Mouse (Mus musculus): ENCODE measurements around the gene Ppan. TPM values are rescaled to one million over a fixed set of nuclear protein-coding genes. Genes with fewer than 3 reads are reported as not detected.

Gene Ppan
- polyA plus RNA-seq, 1 experiment from 2014 or later: 57.1 TPM

DNA sequence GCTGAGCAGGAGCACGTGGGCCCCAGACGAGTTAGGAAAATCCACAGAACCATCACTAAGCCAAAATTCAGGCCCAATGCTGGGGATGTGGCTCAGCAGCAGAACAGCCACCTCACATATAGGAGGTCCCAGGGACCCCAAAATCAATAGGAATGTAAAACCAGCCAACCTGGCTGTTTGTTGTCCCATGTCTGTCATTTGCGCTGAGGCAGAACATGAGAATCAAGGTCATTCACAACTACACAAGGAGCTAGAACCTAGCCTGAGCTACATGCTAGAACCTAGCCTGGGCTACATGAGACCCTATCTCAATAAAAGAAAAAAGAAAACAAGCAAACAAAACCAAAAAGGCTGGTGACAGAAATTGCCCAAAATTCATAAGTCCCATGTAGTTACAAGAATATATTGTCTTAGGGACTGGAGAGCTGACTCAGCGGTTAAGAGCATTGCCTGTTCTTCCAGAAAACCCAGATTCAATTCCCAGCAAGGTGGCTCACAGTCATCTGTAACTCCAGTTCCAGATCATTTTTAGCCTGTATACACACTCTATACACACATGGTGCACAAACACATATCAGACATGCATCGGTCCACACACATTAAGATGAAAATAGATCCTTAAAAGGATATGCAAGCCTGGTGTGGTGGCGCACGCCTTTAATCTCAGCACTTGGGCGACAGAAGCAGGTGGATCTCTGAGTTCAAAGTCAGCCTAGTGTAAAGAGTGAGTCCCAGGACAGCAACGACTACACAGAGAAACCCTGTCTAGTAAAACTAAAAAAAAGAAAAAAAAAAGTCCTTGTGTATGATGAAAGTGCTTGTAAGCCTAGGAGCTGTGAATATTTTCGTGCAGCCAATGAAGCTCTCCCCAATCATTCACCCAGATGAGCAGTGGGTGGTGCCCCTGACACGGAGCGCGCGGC, 10.6 kb upstream of the Ppan start:
- 36% methylated on average over 14 of the region's 14 CpGs for WGBS
- no peaks in the 10 kb centered on the region for H3K27me3 ChIP-seq (ENCODE audit: control insufficient read depth, insufficient read depth, low read length)
- peak overlapping the region; percentile 59 for H3K9ac ChIP-seq (ENCODE audit: low read length)
- H3K27ac ChIP-seq (ENCODE audit: low read depth, low read length): no peak overlapping the region
- peak overlapping the region; percentile 40 for H3K4me3 ChIP-seq (ENCODE audit: low read depth, low read length)
- DNase-seq (ENCODE audit: low spot score, missing footprints) (peak; percentile 70), ATAC-seq (ENCODE audit: low FRiP score) (no peak; the same call in 1 of the 2 replicates)
- H3K9me3 ChIP-seq (ENCODE audit: control insufficient read depth, low read length): no peaks in the 10 kb centered on the region
- H3K4me2 ChIP-seq: peak overlapping the region; percentile 45
- no peaks in the 10 kb centered on the region for H3K36me3 ChIP-seq (ENCODE audit: control insufficient read depth, insufficient read depth, low read length)
- H3K4me1 ChIP-seq (ENCODE audit: control insufficient read depth, insufficient read depth, low read length): peaks cover 5% of the 10 kb centered on the region

DNA sequence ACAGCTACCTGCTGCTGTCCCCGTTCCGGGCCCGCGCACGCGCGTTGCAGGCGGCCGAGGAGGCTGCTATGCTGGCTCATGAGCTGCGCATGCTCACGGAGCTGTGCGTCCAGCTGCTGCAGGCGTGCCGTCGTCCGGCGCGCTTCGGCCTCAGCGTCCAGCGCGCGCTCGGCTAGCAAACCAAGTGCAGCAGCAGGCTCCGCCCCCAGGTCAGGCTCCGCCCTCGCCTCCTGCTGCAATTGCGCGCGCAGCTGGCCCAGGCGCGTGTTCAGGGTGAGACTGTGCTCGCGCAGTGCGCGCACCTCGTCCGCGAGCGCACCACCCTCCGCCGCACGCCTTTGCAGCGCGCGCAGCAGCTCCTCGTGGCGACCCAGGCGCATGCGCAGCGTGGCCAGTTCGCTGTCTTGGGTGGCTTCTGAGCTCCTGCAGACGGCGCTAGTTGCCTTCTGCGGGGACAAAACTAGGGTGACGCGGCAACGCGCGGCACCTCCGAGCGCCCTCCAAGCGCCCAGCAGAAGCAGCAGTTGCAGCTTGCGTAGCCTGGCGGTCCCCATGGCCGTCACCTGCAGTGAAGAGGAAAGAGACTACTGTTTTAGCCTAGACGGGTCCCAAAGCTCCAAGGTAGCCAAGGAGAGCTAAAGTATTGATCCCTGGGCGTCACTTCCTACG, 9.8 kb upstream of the Ppan start:
- peak overlapping the region; percentile 79 for H3K27ac ChIP-seq (ENCODE audit: low read depth, low read length)
- no peaks in the 10 kb centered on the region for H3K9me3 ChIP-seq (ENCODE audit: control insufficient read depth, low read length)
- H3K4me3 ChIP-seq (ENCODE audit: low read depth, low read length): peak overlapping the region; percentile 40
- no peaks in the 10 kb centered on the region for H3K27me3 ChIP-seq (ENCODE audit: control insufficient read depth, insufficient read depth, low read length)
- peaks cover 5% of the 10 kb centered on the region for H3K4me1 ChIP-seq (ENCODE audit: control insufficient read depth, insufficient read depth, low read length)
- no peaks in the 10 kb centered on the region for H3K36me3 ChIP-seq (ENCODE audit: control insufficient read depth, insufficient read depth, low read length)
- ATAC-seq (ENCODE audit: low FRiP score) (peak; percentile 95), DNase-seq (ENCODE audit: low spot score, missing footprints) (peak; percentile 100)
- peak overlapping the region; percentile 61 for H3K4me2 ChIP-seq
- peak overlapping the region; percentile 82 for H3K9ac ChIP-seq (ENCODE audit: low read length)
- WGBS: under 1% methylated on average over 69 of the region's 69 CpGs

DNA sequence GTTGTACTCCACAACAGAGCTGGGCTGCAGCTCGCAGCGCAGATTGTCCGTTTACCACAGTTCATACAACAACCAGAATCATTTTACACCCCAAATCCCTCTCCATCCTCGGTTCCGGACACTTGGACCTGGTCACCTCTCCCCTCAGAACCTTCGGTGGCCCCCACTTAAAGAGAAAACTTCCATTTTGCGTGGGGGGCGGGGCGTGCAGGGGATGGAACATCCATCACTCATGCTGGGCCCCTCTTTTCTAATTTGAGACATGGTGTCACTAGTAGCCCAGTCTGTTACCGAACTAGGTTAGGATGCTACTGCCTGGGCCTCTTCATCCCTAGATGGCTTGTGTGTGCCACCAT, 9.3 kb upstream of the Ppan start:
- H3K27ac ChIP-seq (ENCODE audit: low read depth, low read length): peak overlapping the region; percentile 79
- H3K4me1 ChIP-seq (ENCODE audit: control insufficient read depth, insufficient read depth, low read length): peaks cover 5% of the 10 kb centered on the region
- DNase-seq (ENCODE audit: low spot score, missing footprints) (no peak), ATAC-seq (ENCODE audit: low FRiP score) (peak; percentile 2; the same call in 1 of the 2 replicates)
- no peaks in the 10 kb centered on the region for H3K9me3 ChIP-seq (ENCODE audit: control insufficient read depth, low read length)
- peak overlapping the region; percentile 82 for H3K9ac ChIP-seq (ENCODE audit: low read length)
- peak overlapping the region; percentile 40 for H3K4me3 ChIP-seq (ENCODE audit: low read depth, low read length)
- peak overlapping the region; percentile 61 for H3K4me2 ChIP-seq
- no peaks in the 10 kb centered on the region for H3K27me3 ChIP-seq (ENCODE audit: control insufficient read depth, insufficient read depth, low read length)
- 28% methylated on average over 10 of the region's 10 CpGs for WGBS
- H3K36me3 ChIP-seq (ENCODE audit: control insufficient read depth, insufficient read depth, low read length): no peaks in the 10 kb centered on the region

DNA sequence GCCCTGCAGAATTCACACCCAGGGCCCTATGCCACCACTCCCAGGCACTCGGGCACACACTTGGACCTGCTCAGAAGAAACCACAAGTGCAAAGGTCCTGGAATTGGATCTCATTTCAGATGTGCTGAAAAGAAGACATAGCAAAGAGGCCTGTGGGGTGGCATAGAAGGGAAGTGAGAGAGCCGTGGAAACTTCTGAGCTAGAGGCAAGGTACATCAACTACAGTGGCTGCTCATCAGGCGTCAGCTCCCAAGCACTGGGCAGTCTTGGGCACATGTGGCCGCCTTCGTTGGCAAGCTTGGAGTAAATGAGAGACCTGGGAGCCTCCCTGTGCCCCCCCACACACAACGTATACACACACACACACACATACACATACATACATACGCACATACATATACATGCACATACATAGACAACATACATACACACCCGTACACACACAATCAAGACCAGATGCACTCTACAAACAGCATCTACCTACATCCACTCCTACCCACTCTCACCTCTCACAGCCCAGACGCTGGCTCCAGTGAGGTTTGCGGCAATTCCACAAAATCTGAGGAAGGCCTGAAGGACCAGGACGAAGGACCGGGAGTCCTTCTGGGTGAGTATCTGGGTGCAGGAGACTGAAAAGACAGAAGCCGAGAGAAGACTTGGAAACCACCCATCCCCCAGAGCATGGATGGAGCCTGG, 8.7 kb upstream of the Ppan start, which contains the start of gene Angptl6:
Gene Angptl6, minus strand, starts transcription at position 631 of the 696 bp plus-strand sequence.
- Histone ChIP-seq H3K27me3 (ENCODE audit: control insufficient read depth, insufficient read depth, low read length) (no peaks in the 10 kb centered on the region), H3K36me3 (ENCODE audit: control insufficient read depth, insufficient read depth, low read length) (no peaks in the 10 kb centered on the region), H3K4me1 (ENCODE audit: control insufficient read depth, insufficient read depth, low read length) (peaks cover 5% of the 10 kb centered on the region), H3K9ac (ENCODE audit: low read length) (peak within 1 kb of the TSS; percentile 82), H3K27ac (ENCODE audit: low read depth, low read length) (peak within 1 kb of the TSS; percentile 79), H3K4me2 (peak within 1 kb of the TSS; percentile 61), H3K4me3 (ENCODE audit: low read depth, low read length) (peak within 1 kb of the TSS; percentile 40), H3K9me3 (ENCODE audit: control insufficient read depth, low read length) (no peaks in the 10 kb centered on the region)
- WGBS: 93% methylated on average over 13 of the region's 13 CpGs
- DNase-seq (ENCODE audit: low spot score, missing footprints) (no peak), ATAC-seq (ENCODE audit: low FRiP score) (no peak)

DNA sequence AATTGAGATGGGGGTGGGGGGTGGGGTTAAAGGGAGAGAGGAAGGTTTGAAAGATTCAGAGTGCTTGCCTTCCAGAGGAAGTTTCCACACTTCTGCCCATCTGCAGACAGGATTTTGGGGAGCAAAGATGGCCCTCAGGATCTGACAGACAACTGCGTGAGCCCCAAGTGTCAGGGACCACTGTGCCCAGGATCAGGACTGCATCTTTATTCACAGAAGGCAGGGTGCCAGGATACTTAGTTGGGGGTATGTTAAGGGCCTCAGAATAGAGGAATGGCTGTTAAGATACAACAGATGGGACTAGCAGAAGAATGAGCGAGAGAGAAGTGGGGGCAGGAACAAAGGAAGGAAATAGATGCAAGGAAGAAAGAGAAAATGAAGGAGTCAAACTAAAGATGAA, 1.4 kb upstream of the Ppan start:
- no peaks in the 10 kb centered on the region for H3K9me3 ChIP-seq (ENCODE audit: control insufficient read depth, low read length)
- no peak overlapping the region for H3K27ac ChIP-seq (ENCODE audit: low read depth, low read length)
- DNase-seq (ENCODE audit: low spot score, missing footprints) (no peak), ATAC-seq (ENCODE audit: low FRiP score) (no peak)
- no peak overlapping the region for H3K4me3 ChIP-seq (ENCODE audit: low read depth, low read length)
- WGBS: 97% methylated on average over 2 of the region's 2 CpGs
- no peak overlapping the region for H3K9ac ChIP-seq (ENCODE audit: low read length)
- H3K27me3 ChIP-seq (ENCODE audit: control insufficient read depth, insufficient read depth, low read length): no peaks in the 10 kb centered on the region
- peaks cover 17% of the 10 kb centered on the region for H3K36me3 ChIP-seq (ENCODE audit: control insufficient read depth, insufficient read depth, low read length)
- no peak overlapping the region for H3K4me2 ChIP-seq
- peaks cover 4% of the 10 kb centered on the region; the same call in 1 of the 2 replicates for H3K4me1 ChIP-seq (ENCODE audit: control insufficient read depth, insufficient read depth, low read length)

DNA sequence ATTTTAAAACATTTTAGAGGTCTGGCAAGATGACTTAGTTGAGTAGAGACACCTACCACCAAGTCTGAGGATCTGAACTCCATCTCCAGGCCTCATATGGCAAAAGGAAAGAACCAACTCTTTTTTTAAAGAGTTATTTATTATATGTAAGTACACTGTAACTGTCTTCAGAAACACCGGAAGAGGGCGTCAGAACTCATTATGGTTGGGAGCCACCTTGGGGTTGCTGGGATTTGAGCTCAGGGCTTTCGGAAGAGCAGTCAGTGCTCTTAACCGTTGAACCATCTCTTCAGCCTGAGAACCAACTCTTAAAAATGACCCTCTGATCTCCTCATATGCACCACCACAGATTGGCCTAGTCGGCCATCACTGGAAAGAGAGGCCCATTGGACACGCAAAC, 784 bp upstream of the Ppan start:
- H3K36me3 ChIP-seq (ENCODE audit: control insufficient read depth, insufficient read depth, low read length): peaks cover 20% of the 10 kb centered on the region
- no peak for ATAC-seq (ENCODE audit: low FRiP score)
- H3K4me1 ChIP-seq (ENCODE audit: control insufficient read depth, insufficient read depth, low read length): peaks cover 4% of the 10 kb centered on the region; the same call in 1 of the 2 replicates
- no peak overlapping the region for H3K9ac ChIP-seq (ENCODE audit: low read length)
- H3K4me3 ChIP-seq (ENCODE audit: low read depth, low read length): no peak overlapping the region
- no peaks in the 10 kb centered on the region for H3K9me3 ChIP-seq (ENCODE audit: control insufficient read depth, low read length)
- DNase-seq (ENCODE audit: low spot score, missing footprints): no peak
- no peaks in the 10 kb centered on the region for H3K27me3 ChIP-seq (ENCODE audit: control insufficient read depth, insufficient read depth, low read length)
- peak overlapping the region; percentile 68; the same call in 1 of the 2 replicates for H3K4me2 ChIP-seq
- WGBS: 90% methylated on average over 6 of the region's 6 CpGs
- H3K27ac ChIP-seq (ENCODE audit: low read depth, low read length): no peak overlapping the region; the same call in 1 of the 2 replicates

DNA sequence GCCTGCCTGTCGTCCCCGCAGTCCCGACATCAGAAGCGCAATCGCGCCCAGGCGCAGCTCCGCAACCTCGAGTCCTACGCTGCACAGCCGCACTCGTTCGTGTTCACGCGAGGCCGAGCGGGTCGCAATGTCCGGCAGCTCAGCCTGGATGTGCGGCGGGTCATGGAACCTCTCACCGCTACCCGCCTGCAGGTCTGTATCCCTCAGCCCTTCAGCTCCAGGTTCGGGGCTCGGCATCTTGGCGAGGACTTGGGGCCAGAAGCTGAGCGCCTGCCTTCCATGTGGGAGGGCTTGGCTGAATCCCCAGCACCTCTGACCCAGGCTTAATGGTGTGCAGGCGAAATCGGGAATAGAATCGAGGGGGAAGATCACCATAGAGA, 401 bp downstream of the Ppan start:
- H3K27me3 ChIP-seq (ENCODE audit: control insufficient read depth, insufficient read depth, low read length): no peaks in the 10 kb centered on the region
- H3K4me2 ChIP-seq: peak overlapping the region; percentile 68
- H3K27ac ChIP-seq (ENCODE audit: low read depth, low read length): no peak overlapping the region; the same call in 1 of the 2 replicates
- peak overlapping the region; percentile 91 for H3K9ac ChIP-seq (ENCODE audit: low read length)
- WGBS: under 1% methylated on average over 30 of the region's 30 CpGs
- H3K9me3 ChIP-seq (ENCODE audit: control insufficient read depth, low read length): no peaks in the 10 kb centered on the region
- peaks cover 20% of the 10 kb centered on the region for H3K36me3 ChIP-seq (ENCODE audit: control insufficient read depth, insufficient read depth, low read length)
- no peak; the same call in 1 of the 2 replicates for ATAC-seq (ENCODE audit: low FRiP score)
- peaks cover 4% of the 10 kb centered on the region; the same call in 1 of the 2 replicates for H3K4me1 ChIP-seq (ENCODE audit: control insufficient read depth, insufficient read depth, low read length)
- H3K4me3 ChIP-seq (ENCODE audit: low read depth, low read length): peak overlapping the region; percentile 90
- DNase-seq (ENCODE audit: low spot score, missing footprints): peak; percentile 95

DNA sequence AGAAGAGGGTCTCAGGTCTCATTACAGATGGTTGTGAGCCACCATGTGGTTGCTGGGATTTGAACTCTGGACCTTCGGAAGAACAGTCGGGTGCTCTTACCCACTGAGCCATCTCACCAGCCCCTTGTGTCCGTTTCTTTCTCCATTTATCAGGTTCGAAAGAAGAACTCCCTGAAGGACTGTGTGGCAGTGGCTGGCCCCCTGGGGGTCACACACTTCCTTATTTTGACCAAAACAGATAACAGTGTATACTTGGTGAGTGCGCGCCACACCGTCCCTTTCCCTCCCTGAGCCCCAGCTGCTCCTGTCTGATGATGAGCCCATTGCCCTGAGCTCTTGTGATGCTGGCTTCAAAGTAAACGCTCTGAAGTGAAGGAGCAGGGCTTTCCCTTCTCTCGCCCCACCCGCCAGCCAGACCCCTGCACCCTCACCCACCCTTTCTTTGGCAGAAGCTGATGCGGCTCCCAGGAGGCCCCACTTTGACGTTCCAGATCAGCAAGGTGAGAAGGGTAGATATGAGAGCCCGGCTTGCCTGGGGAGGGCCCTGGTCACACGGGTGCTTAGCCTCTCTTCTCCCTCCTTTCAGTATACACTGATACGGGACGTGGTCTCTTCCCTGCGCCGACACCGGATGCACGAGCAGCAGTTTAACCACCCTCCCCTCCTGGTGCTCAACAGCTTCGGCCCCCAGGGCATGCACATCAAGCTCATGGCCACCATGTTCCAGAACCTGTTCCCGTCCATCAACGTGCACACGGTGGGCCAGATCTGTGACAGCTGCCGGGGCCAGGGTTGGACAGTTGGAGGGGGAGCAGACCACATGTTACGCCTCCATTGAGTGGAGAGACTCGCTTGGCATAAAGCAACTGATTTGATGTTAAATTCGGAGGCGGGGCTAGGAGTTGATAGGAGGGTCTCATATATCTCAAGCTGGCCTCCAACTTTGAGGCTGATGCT, 1.5 kb downstream of the Ppan start:
- Histone ChIP-seq H3K36me3 (ENCODE audit: control insufficient read depth, insufficient read depth, low read length) (peaks cover 29% of the 10 kb centered on the region), H3K27me3 (ENCODE audit: control insufficient read depth, insufficient read depth, low read length) (no peaks in the 10 kb centered on the region), H3K4me2 (peak overlapping the region; percentile 68; the same call in 1 of the 2 replicates), H3K27ac (ENCODE audit: low read depth, low read length) (no peak overlapping the region), H3K9ac (ENCODE audit: low read length) (no peak overlapping the region), H3K4me3 (ENCODE audit: low read depth, low read length) (peak overlapping the region; percentile 90; the same call in 1 of the 2 replicates), H3K9me3 (ENCODE audit: control insufficient read depth, low read length) (no peaks in the 10 kb centered on the region), H3K4me1 (ENCODE audit: control insufficient read depth, insufficient read depth, low read length) (peaks cover 4% of the 10 kb centered on the region; the same call in 1 of the 2 replicates)
- DNase-seq (ENCODE audit: low spot score, missing footprints) (no peak), ATAC-seq (ENCODE audit: low FRiP score) (no peak)
- WGBS: 87% methylated on average over 29 of the region's 29 CpGs
